ENCODE assay signal across 32 mouse cellular contexts in the genomic region with DNA sequence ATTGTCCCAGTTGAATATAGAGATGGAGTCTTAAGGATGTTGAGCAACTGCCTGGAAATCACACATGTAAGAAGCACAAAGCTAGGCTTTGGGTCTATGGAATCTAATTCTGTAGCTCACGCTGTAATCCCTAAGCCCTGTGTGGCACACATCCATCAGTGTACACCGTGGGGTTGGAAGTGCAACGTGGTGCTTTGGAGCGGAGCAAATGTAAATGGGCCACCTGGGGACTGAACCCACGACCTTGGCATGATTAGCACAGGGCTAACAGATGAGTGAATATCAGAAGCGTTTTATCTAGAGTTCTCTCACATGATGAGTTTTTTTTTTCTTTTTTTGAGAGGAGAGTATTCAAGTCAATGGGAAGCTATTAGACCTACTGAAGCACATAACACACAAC.
DNase-seq lines count a peak whose midpoint lies in the region; ATAC-seq and TF ChIP-seq lines count a peak whose summit lies in the region.
"Had no signal": no experiment of that assay in that cellular context is flagged by ENCODE, and none has a peak within 500 bp of the region (broad histone marks: within the 10 kb centered on the region; RNA-seq: fewer than 3 reads in every experiment).

No protein-coding gene starts in this region.

- TF ChIP-seq CTCF in cerebellum, adult 2 months (IDR thresholded peaks at IDR 0.05; ENCODE audit: borderline replicate concordance, insufficient read depth, low read depth, low read length) = no peak

- H3K4me1 ChIP-seq in cerebellum, adult 2 months (ENCODE audit: control insufficient read depth, insufficient read depth, low read length) = 0 out of 2 replicates have a peak, but pooled peaks cover 2% of the 10 kb centered on the region
- H3K4me1 ChIP-seq in hindbrain, embryonic 16.5 days (ENCODE audit: control insufficient read depth, insufficient read depth, low read depth, low read length) = no peaks in the 10 kb centered on the region
- H3K4me1 ChIP-seq in hindbrain, embryonic 13.5 days (replicated peaks) = peaks cover 3% of the 10 kb centered on the region; the same call in 1 of the 2 replicates
- no peaks in the 10 kb centered on the region for H3K4me1 ChIP-seq in neural tube, embryonic 12.5 days
- H3K4me1 ChIP-seq: forebrain, embryonic 15.5 days had no signal

- H3K36me3 ChIP-seq in hindbrain, embryonic 16.5 days (ENCODE audit: control insufficient read depth, insufficient read depth, low read length) = no peaks in the 10 kb centered on the region
- H3K36me3 ChIP-seq in hindbrain, embryonic 13.5 days = no peaks in the 10 kb centered on the region
- no peaks in the 10 kb centered on the region for H3K36me3 ChIP-seq in neural tube, embryonic 12.5 days
- H3K36me3 ChIP-seq: forebrain, embryonic 15.5 days; G1E; neural tube, embryonic 13.5 days had no signal

- H3K4me3 ChIP-seq in cerebellum, adult 2 months (replicated peaks; ENCODE audit: insufficient read depth, low read depth, low read length) = no peak overlapping the region
- H3K4me3 ChIP-seq in hindbrain, embryonic 16.5 days (ENCODE audit: low read length) = no peak overlapping the region
- no peak overlapping the region for H3K4me3 ChIP-seq in hindbrain, embryonic 13.5 days
- no peak overlapping the region for H3K4me3 ChIP-seq in neural tube, embryonic 12.5 days
- H3K4me3 ChIP-seq: forebrain, embryonic 15.5 days; gastrocnemius, adult 2 months; neural tube, embryonic 13.5 days had no signal

- H3K27ac ChIP-seq in cerebellum, adult 2 months (ENCODE audit: insufficient read depth, low read length) = no peak overlapping the region
- H3K27ac ChIP-seq in hindbrain, embryonic 16.5 days (ENCODE audit: low read depth, low read length) = no peak overlapping the region
- H3K27ac ChIP-seq in hindbrain, embryonic 13.5 days = no peak overlapping the region
- H3K27ac ChIP-seq in neural tube, embryonic 12.5 days = no peak overlapping the region
- H3K27ac ChIP-seq: forebrain, embryonic 15.5 days; gastrocnemius, adult 2 months; liver, embryonic 14.5 days; macrophage; neural tube, embryonic 13.5 days; stomach, postnatal 0 days had no signal

- DNase-seq in cerebellum, postnatal 14 days = peak; percentile 13 to 28
- DNase-seq in cerebellum, adult 2 months = no peak
- no peak for DNase-seq in neural tube, embryonic 10.5 days (ENCODE audit: extremely low spot score, low spot score)
- no peak for DNase-seq in natural killer cell, adult 2 months (ENCODE audit: low spot score in 2 of 2)
- DNase-seq: adrenal gland, adult 8-10 months; cerebellum, adult 9-10 months; gastrocnemius, adult 2 months; gastrocnemius, postnatal 36 days; heart, adult 18-20 months; heart, postnatal 36 days; kidney, adult 9 months; kidney, postnatal 10 days; layer of hippocampus, postnatal 36 days; liver; lung, adult 2 months; lung, postnatal 10 days; right cerebral cortex, adult 18-20 months; right cerebral cortex, postnatal 4 days; thymus, adult 18-20 months; thymus, postnatal 25 days had no signal

- no peak overlapping the region for H3K4me2 ChIP-seq in hindbrain, embryonic 16.5 days (ENCODE audit: low read length)
- no peak overlapping the region for H3K4me2 ChIP-seq in hindbrain, embryonic 13.5 days
- H3K4me2 ChIP-seq in neural tube, embryonic 12.5 days (replicated peaks) = no peak overlapping the region
- H3K4me2 ChIP-seq: forebrain, embryonic 15.5 days; heart, embryonic 11.5 days; midbrain, embryonic 11.5 days; neural tube, embryonic 13.5 days had no signal

- 16% methylated on average over 6 of the region's 6 CpGs for WGBS in cerebellum, adult 2 months
- 38% methylated on average over 6 of the region's 6 CpGs for WGBS in hindbrain, embryonic 16.5 days
- 33% methylated on average over 6 of the region's 6 CpGs for WGBS in hindbrain, embryonic 13.5 days
- WGBS in neural tube, embryonic 12.5 days = 41% methylated on average over 6 of the region's 6 CpGs

- no peak for TF ChIP-seq POLR2A in cerebellum, adult 2 months (IDR thresholded peaks at IDR 0.05; ENCODE audit: borderline replicate concordance, insufficient read depth, low read length)

- H3K27me3 ChIP-seq in cerebellum, adult 2 months (ENCODE audit: control insufficient read depth, insufficient read depth, low read length) = no peaks in the 10 kb centered on the region
- no peaks in the 10 kb centered on the region for H3K27me3 ChIP-seq in hindbrain, embryonic 16.5 days (replicated peaks; ENCODE audit: control insufficient read depth, insufficient read depth, low read length)
- no peaks in the 10 kb centered on the region for H3K27me3 ChIP-seq in hindbrain, embryonic 13.5 days
- no peaks in the 10 kb centered on the region for H3K27me3 ChIP-seq in neural tube, embryonic 12.5 days (replicated peaks)
- H3K27me3 ChIP-seq: forebrain, embryonic 15.5 days; neural tube, embryonic 13.5 days had no signal

- H3K9ac ChIP-seq in hindbrain, embryonic 16.5 days (ENCODE audit: low read depth, low read length) = no peak overlapping the region
- H3K9ac ChIP-seq in hindbrain, embryonic 13.5 days = no peak overlapping the region
- no peak overlapping the region for H3K9ac ChIP-seq in neural tube, embryonic 12.5 days
- H3K9ac ChIP-seq: forebrain, embryonic 15.5 days; liver, embryonic 14.5 days; neural tube, embryonic 13.5 days had no signal

- ATAC-seq in hindbrain, embryonic 16.5 days = 0 out of 2 replicates have a peak, but pooled peaks have one; percentile 24
- no peak for ATAC-seq in hindbrain, embryonic 13.5 days (ENCODE audit: low FRiP score)
- ATAC-seq in neural tube, embryonic 12.5 days (ENCODE audit: low FRiP score, low read depth) = peak; percentile 77; the same call in 1 of the 2 replicates
- ATAC-seq: forebrain, embryonic 15.5 days; intestine, postnatal 0 days had no signal

- no peaks in the 10 kb centered on the region for H3K9me3 ChIP-seq in hindbrain, embryonic 16.5 days (ENCODE audit: control insufficient read depth, low read length)
- H3K9me3 ChIP-seq in hindbrain, embryonic 13.5 days = no peaks in the 10 kb centered on the region
- no peaks in the 10 kb centered on the region for H3K9me3 ChIP-seq in neural tube, embryonic 12.5 days
- H3K9me3 ChIP-seq: forebrain, embryonic 15.5 days; neural tube, embryonic 13.5 days had no signal

Comparison
In these comparisons a context has a peak if more than half of its experiments do, and no peak if none do; other contexts are left out.
1. DNase-seq: peak in cerebellum, postnatal 14 days (2 of 2); none in cerebellum, adult 2 months (0 of 2), neural tube, embryonic 10.5 days (single experiment) and natural killer cell, adult 2 months (0 of 2).